8 mouse cellular contexts compared by ENCODE assay signal in the genomic region with DNA sequence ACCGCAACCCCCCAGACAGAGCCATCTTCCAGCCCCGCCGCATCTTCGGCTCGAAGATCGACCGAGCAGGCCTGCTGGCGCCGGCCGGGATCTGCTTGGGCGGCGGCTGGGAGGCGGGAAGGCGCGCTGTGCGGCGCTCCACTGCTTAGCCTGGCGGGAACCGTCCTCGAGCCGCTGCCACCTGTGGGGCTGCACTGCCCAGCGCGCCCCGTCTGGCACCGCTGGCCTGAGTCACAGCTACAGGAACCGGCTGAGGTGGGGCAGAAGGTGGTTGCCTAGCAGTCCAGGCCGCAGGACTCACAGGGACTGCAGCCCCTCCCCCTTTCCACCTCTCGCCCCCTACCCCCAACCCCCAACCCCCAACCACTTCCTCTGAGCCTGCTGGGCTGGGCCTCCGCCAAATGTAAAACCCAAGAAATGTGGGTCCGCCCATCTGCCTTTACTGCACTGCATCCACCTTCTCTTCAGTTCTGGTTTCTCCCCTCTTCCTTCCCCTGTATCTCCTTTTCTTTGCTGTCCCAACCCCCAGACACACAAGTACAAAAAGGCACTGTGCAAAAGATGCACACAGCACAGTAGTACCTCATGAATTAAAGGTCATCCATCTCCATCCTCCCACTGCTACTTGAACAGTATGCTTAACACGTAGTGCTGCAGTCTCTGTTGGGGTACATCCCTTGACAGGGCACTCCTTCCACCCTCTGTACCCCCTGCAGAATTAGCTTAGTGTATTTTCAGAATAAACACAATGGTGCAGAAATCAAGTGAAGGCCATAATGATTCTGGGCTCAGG. TPM values are rescaled to one million over a fixed set of nuclear protein-coding genes. Genes with fewer than 3 reads are reported as not detected.
DNase-seq lines count a peak whose midpoint lies in the region; ATAC-seq and TF ChIP-seq lines count a peak whose summit lies in the region.

A gene (minus strand): TSS at position 308 of the 793 bp plus-strand sequence.

- TF ChIP-seq POLR2A in lung, adult 2 months (IDR thresholded peaks at IDR 0.05; ENCODE audit: borderline replicate concordance, extremely low read depth, low read depth, low read length): no peak
- no peak for TF ChIP-seq POLR2A in olfactory bulb, adult 2 months (IDR thresholded peaks at IDR 0.05; ENCODE audit: insufficient read depth, low read depth, low read length)

- DNase-seq in cerebellum, adult 8-10 months: peak; percentile 5
- peak; percentile 11 to 44 for DNase-seq in layer of hippocampus, adult 8-10 months (ENCODE audit: low spot score in 2 of 2)
- DNase-seq in lung, adult 2 months: peak; percentile 20
- peak; percentile 71 for DNase-seq in testis, postnatal 14 days (ENCODE audit: low spot score)

- peak; percentile 99 for ATAC-seq in frontal cortex, adult (ENCODE audit: low TSS enrichment)
- ATAC-seq in hematopoietic stem cell, adult 5-6 weeks (replicated peaks in 1 of 2; ENCODE audit: insufficient read depth in 1 of 2, low FRiP score in 2 of 2, low TSS enrichment in 1 of 2, low read depth in 1 of 2, poor library complexity in 2 of 2, severe bottlenecking in 2 of 2): peak; percentile 93 to 97

- H3K27me3 ChIP-seq in E14TG2a.4 (ENCODE audit: insufficient read depth, low read length): no peaks in the 10 kb centered on the region

- peak within 1 kb of the TSS; percentile 69 for H3K27ac ChIP-seq in olfactory bulb, adult 2 months (ENCODE audit: insufficient read depth, low read depth, low read length)

- no peak for TF ChIP-seq CTCF in E14TG2a.4 (conservative IDR thresholded peaks at IDR 0.05; ENCODE audit: low read length)
- TF ChIP-seq CTCF in lung, adult 2 months (IDR thresholded peaks at IDR 0.05; ENCODE audit: insufficient read depth, low read length): no peak
- TF ChIP-seq CTCF in olfactory bulb, adult 2 months (IDR thresholded peaks at IDR 0.05; ENCODE audit: insufficient read depth, low read depth, low read length): no peak

- H3K4me1 ChIP-seq in E14TG2a.4 (replicated peaks; ENCODE audit: low read depth, low read length): peaks cover 11% of the 10 kb centered on the region
- H3K4me1 ChIP-seq in lung, adult 2 months (ENCODE audit: control insufficient read depth, insufficient read depth, low read length): peaks cover 2% of the 10 kb centered on the region; the same call in 1 of the 2 replicates
- no peaks in the 10 kb centered on the region for H3K4me1 ChIP-seq in olfactory bulb, adult 2 months (ENCODE audit: control insufficient read depth, insufficient read depth, low read length)

- H3K36me3 ChIP-seq in E14TG2a.4 (ENCODE audit: insufficient read depth, low read length): no peaks in the 10 kb centered on the region

- peak within 1 kb of the TSS; percentile 80 for H3K4me3 ChIP-seq in E14TG2a.4 (replicated peaks; ENCODE audit: low read length)
- H3K4me3 ChIP-seq in lung, adult 2 months (replicated peaks; ENCODE audit: extremely low read depth, low read depth, low read length): peak within 1 kb of the TSS; percentile 65
- H3K4me3 ChIP-seq in olfactory bulb, adult 2 months (ENCODE audit: insufficient read depth, low read depth, low read length): peak within 1 kb of the TSS; percentile 86

- no peaks in the 10 kb centered on the region for H3K9me3 ChIP-seq in E14TG2a.4 (ENCODE audit: low read length)

- 36% methylated on average over 30 of the region's 31 CpGs for WGBS in lung, adult 2 months
- 16% methylated on average over 28 of the region's 31 CpGs for WGBS in olfactory bulb, adult 2 months

RNA-seq across cellular contexts. Expression of the gene that starts here (rescaled TPM):
- total RNA-seq in hematopoietic stem cell, adult 5-6 weeks (2017): 6.8 and 9.1 TPM in 2 replicates
- total RNA-seq in layer of hippocampus, adult 8-10 months (2022): 1 to 10 TPM; 5.9 to 8.1 (median 6.2) TPM
- polyA plus RNA-seq in lung, adult 2 months (2012; rRNA removed): 0.45 and 0.62 TPM in 2 replicates
- polyA plus RNA-seq in olfactory bulb, adult 2 months (2012; ENCODE audit: insufficient read depth, insufficient read length, low replicate concordance, missing spikeins): not detected in 2 replicates

Comparison
In these comparisons a context has a peak if more than half of its experiments do, and no peak if none do; other contexts are left out.
1. Peak in every context shown above with its lines: DNase-seq, ATAC-seq, H3K4me3 ChIP-seq and H3K27ac ChIP-seq.
2. Peak in DNase-seq and H3K4me3 ChIP-seq in lung, adult 2 months; RNA of the gene not detected or under 1 TPM.
3. DNase-seq: peak in every context shown above with its lines; median percentile 71 in testis, postnatal 14 days; 28 in layer of hippocampus, adult 8-10 months; 20 in lung, adult 2 months; 5 in cerebellum, adult 8-10 months.